Mouse (Mus musculus) liver, postnatal 0 days (tissue): ENCODE results near the gene Gab3.

Experiments
- CTCF ChIP-seq: sonication (generic); IDR thresholded peaks from 2 replicates; pipeline ENCODE4 v1.5.1; 2016; ENCODE audit warnings: antibody characterized with exemption, low read depth
- EP300 ChIP-seq: IDR thresholded peaks from 2 replicates; pipeline ENCODE4 v1.6.1; 2016; ENCODE audit warnings: antibody characterized with exemption, low read depth, mild to moderate bottlenecking

GRCm38 (mm10) chrX:75096163-75096770 lies 11.0 kb upstream of the Gab3 start:
- TF ChIP-seq CTCF (no peak), EP300 (no peak)
